Mouse (Mus musculus) myocyte (in vitro differentiated cells): Measurements from ENCODE around the gene Ier3. TPM values are rescaled to one million over a fixed set of nuclear protein-coding genes. Genes with fewer than 3 reads are reported as not detected.
A peak's percentile ranks its signal among the peaks of the same experiment; 100 is the strongest.

Experiments used
- H3K27me3 ChIP-seq: one replicate; pipeline ENCODE4 v1.6.1; 2011; ENCODE audit not compliant: control insufficient read depth, insufficient read depth, insufficient read length
- H3K36me3 ChIP-seq: one replicate; pipeline ENCODE4 v1.6.1; 2011; ENCODE audit not compliant: control insufficient read depth, insufficient read depth
- H3K4me2 ChIP-seq: one replicate; pipeline ENCODE4 v1.6.1; 2011; ENCODE audit warnings: low read depth, control low read depth
- H3K4me3 ChIP-seq: one replicate; pipeline ENCODE4 v1.5.1; 2011; ENCODE audit warnings: mild to moderate bottlenecking, control low read depth, moderate library complexity
- H3K79me2 ChIP-seq: one replicate; pipeline ENCODE4 v1.6.1; 2011; ENCODE audit not compliant: control insufficient read depth, insufficient read depth
- H3ac ChIP-seq: one replicate; pipeline ENCODE4 v1.6.1; 2011; ENCODE audit not compliant: control insufficient read depth, insufficient read length
- CEBPB ChIP-seq: IDR thresholded peaks from 2 replicates; pipeline ENCODE4 v1.6.1; 2011; ENCODE audit warnings: mild to moderate bottlenecking, moderate library complexity; ENCODE audit not compliant: poor library complexity, insufficient read depth, severe bottlenecking
- E2F4 ChIP-seq: IDR thresholded peaks from one replicate; pipeline ENCODE4 v1.6.1; 2011; ENCODE audit warnings: mild to moderate bottlenecking, control low read depth, moderate library complexity; ENCODE audit not compliant: insufficient read depth
- MAX ChIP-seq: IDR thresholded peaks from one replicate; pipeline ENCODE4 v1.6.1; 2011; ENCODE audit warnings: low read depth, mild to moderate bottlenecking, control low read depth
- MYOD1 ChIP-seq, 3 experiments: IDR thresholded peaks; one replicate each; pipeline ENCODE4 v1.6.1; 2011; ENCODE audit warnings: control low read depth in 2 of 3, low read depth in 2 of 3, mild to moderate bottlenecking in 2 of 3, moderate library complexity in 1 of 3; ENCODE audit not compliant: insufficient read length in 2 of 3, control insufficient read depth in 1 of 3
- MYOG ChIP-seq, 3 experiments: IDR thresholded peaks; one replicate each; pipeline ENCODE4 v1.6.1; 2011; ENCODE audit warnings: control low read depth in 2 of 3, low read depth in 2 of 3, mild to moderate bottlenecking in 2 of 3; ENCODE audit not compliant: insufficient read length in 2 of 3, control insufficient read depth in 1 of 3, insufficient read depth in 1 of 3
- POLR2A ChIP-seq: IDR thresholded peaks from one replicate; pipeline ENCODE4 v1.6.1; 2011; ENCODE audit warnings: low read depth, mild to moderate bottlenecking, control low read depth, moderate library complexity; ENCODE audit not compliant: insufficient read length
- POLR2AphosphoS2 ChIP-seq: IDR thresholded peaks from one replicate; pipeline ENCODE4 v1.6.1; 2011; ENCODE audit warnings: low read depth, control low read depth; ENCODE audit not compliant: insufficient read length
- REST ChIP-seq: IDR thresholded peaks from one replicate; pipeline ENCODE4 v1.6.1; 2011; ENCODE audit warnings: mild to moderate bottlenecking, control low read depth, moderate library complexity; ENCODE audit not compliant: insufficient read depth, insufficient read length
- SRF ChIP-seq: IDR thresholded peaks from one replicate; pipeline ENCODE4 v1.6.1; 2011; ENCODE audit warnings: low read depth; ENCODE audit not compliant: control insufficient read depth, insufficient read length
- TCF12 ChIP-seq: IDR thresholded peaks from one replicate; pipeline ENCODE4 v1.6.1; 2011; ENCODE audit warnings: mild to moderate bottlenecking, control low read depth; ENCODE audit not compliant: poor library complexity, insufficient read depth, severe bottlenecking
- TCF3 ChIP-seq: IDR thresholded peaks from one replicate; pipeline ENCODE4 v1.6.1; 2011; ENCODE audit warnings: low read depth, control low read depth; ENCODE audit not compliant: insufficient read length
- USF1 ChIP-seq: IDR thresholded peaks from one replicate; pipeline ENCODE4 v1.6.1; 2011; ENCODE audit warnings: low read depth, mild to moderate bottlenecking, control low read depth, moderate library complexity
- polyA plus RNA-seq: library from polyadenylated mRNA; unstranded; fragments of >200 nt; fragmentation: generic; extraction: Trizol; gene quantifications from one replicate; pipeline ENCODE4 v1.2.1, GENCODE M21; 2012; ENCODE audit warnings: missing spikeins

The Ier3 gene
- polyA plus RNA-seq, 1 experiment = 45.1 TPM

- Histone ChIP-seq H3K36me3 (no peaks in the 10 kb centered on the region), H3ac (no peak overlapping the region), H3K4me3 (no peak overlapping the region), H3K4me2 (peak overlapping the region; percentile 0), H3K79me2 (no peaks in the 10 kb centered on the region), H3K27me3 (no peaks in the 10 kb centered on the region)
- TF ChIP-seq MYOG (IDR thresholded peaks at IDR 0.05; ENCODE audit: control insufficient read depth in 1 of 3, insufficient read depth in 1 of 3, insufficient read length in 2 of 3, low read depth in 2 of 3) = no peak
- no peak for TF ChIP-seq REST
- no peak for TF ChIP-seq CEBPB
- no peak for TF ChIP-seq POLR2A
- TF ChIP-seq E2F4 = no peak
- TF ChIP-seq USF1 = no peak
- TF ChIP-seq SRF = no peak
- no peak for TF ChIP-seq POLR2AphosphoS2
- TF ChIP-seq TCF12 = no peak
- TF ChIP-seq MAX = no peak
- no peak for TF ChIP-seq MYOD1 (IDR thresholded peaks at IDR 0.05; ENCODE audit: control insufficient read depth in 1 of 3, insufficient read length in 2 of 3, low read depth in 2 of 3)
- TF ChIP-seq TCF3 = no peak
Measured at GRCm38 (mm10) chr17:35780362-35780761, 41.1 kb upstream of the Ier3 start.

GRCm38 (mm10) chr17:35782398-35782797 is 39.1 kb upstream of the Ier3 start:
- no peaks in the 10 kb centered on the region for H3K36me3 ChIP-seq
- H3K27me3 ChIP-seq = no peaks in the 10 kb centered on the region
- H3K79me2 ChIP-seq = no peaks in the 10 kb centered on the region
- TF ChIP-seq USF1 (no peak), TCF3 (no peak), REST (no peak), MAX (no peak), MYOD1 (IDR thresholded peaks at IDR 0.05; ENCODE audit: control insufficient read depth in 1 of 3, insufficient read length in 2 of 3, low read depth in 2 of 3) (no peak), CEBPB (no peak), POLR2AphosphoS2 (no peak), E2F4 (no peak), POLR2A (no peak), MYOG (IDR thresholded peaks at IDR 0.05; ENCODE audit: control insufficient read depth in 1 of 3, insufficient read depth in 1 of 3, insufficient read length in 2 of 3, low read depth in 2 of 3) (no peak), SRF (no peak), TCF12 (no peak)
- no peak overlapping the region for H3K4me3 ChIP-seq
- no peak overlapping the region for H3K4me2 ChIP-seq
- H3ac ChIP-seq = no peak overlapping the region

- no peak for TF ChIP-seq POLR2AphosphoS2
- TF ChIP-seq POLR2A = no peak
- TF ChIP-seq MYOG (IDR thresholded peaks at IDR 0.05; ENCODE audit: control insufficient read depth in 1 of 3, insufficient read depth in 1 of 3, insufficient read length in 2 of 3, low read depth in 2 of 3) = no peak
- TF ChIP-seq MAX = no peak
- no peak for TF ChIP-seq TCF12
- no peak for TF ChIP-seq USF1
- TF ChIP-seq TCF3 = no peak
- no peak for TF ChIP-seq E2F4
- TF ChIP-seq SRF = no peak
- Histone ChIP-seq H3ac (no peak overlapping the region), H3K79me2 (no peaks in the 10 kb centered on the region), H3K36me3 (no peaks in the 10 kb centered on the region), H3K27me3 (no peaks in the 10 kb centered on the region), H3K4me2 (no peak overlapping the region), H3K4me3 (no peak overlapping the region)
Measured at GRCm38 (mm10) chr17:35782924-35783323, 38.6 kb upstream of the Ier3 start.

GRCm38 (mm10) chr17:35783944-35784343 is 37.5 kb upstream of the Ier3 start:
- no peak for TF ChIP-seq POLR2AphosphoS2
- TF ChIP-seq MYOD1 (IDR thresholded peaks at IDR 0.05; ENCODE audit: control insufficient read depth in 1 of 3, insufficient read length in 2 of 3, low read depth in 2 of 3) = peak in 1 of 3 experiments; percentile 60
- TF ChIP-seq USF1 = no peak

GRCm38 (mm10) chr17:35785140-35785539 is 36.3 kb upstream of the Ier3 start:
- H3K4me3 ChIP-seq = no peak overlapping the region
- H3K4me2 ChIP-seq = no peak overlapping the region
- TF ChIP-seq USF1 (no peak), SRF (no peak), E2F4 (no peak), POLR2A (no peak), REST (no peak), TCF3 (no peak), POLR2AphosphoS2 (no peak), TCF12 (no peak), MYOD1 (IDR thresholded peaks at IDR 0.05; ENCODE audit: control insufficient read depth in 1 of 3, insufficient read length in 2 of 3, low read depth in 2 of 3) (no peak), MAX (no peak), CEBPB (no peak), MYOG (IDR thresholded peaks at IDR 0.05; ENCODE audit: control insufficient read depth in 1 of 3, insufficient read depth in 1 of 3, insufficient read length in 2 of 3, low read depth in 2 of 3) (no peak)
- H3ac ChIP-seq = no peak overlapping the region
- no peaks in the 10 kb centered on the region for H3K36me3 ChIP-seq
- no peaks in the 10 kb centered on the region for H3K27me3 ChIP-seq
- no peaks in the 10 kb centered on the region for H3K79me2 ChIP-seq

More at GRCm38 (mm10) chr17:35783944-35784343, 37.5 kb upstream of the Ier3 start:
- no peak overlapping the region for H3ac ChIP-seq
- H3K79me2 ChIP-seq = no peaks in the 10 kb centered on the region
- no peaks in the 10 kb centered on the region for H3K36me3 ChIP-seq
- H3K4me3 ChIP-seq = no peak overlapping the region
- H3K27me3 ChIP-seq = no peaks in the 10 kb centered on the region
- no peak overlapping the region for H3K4me2 ChIP-seq
